Comparison of ENCODE assay signal across 16 mouse cellular contexts in the genomic region with DNA sequence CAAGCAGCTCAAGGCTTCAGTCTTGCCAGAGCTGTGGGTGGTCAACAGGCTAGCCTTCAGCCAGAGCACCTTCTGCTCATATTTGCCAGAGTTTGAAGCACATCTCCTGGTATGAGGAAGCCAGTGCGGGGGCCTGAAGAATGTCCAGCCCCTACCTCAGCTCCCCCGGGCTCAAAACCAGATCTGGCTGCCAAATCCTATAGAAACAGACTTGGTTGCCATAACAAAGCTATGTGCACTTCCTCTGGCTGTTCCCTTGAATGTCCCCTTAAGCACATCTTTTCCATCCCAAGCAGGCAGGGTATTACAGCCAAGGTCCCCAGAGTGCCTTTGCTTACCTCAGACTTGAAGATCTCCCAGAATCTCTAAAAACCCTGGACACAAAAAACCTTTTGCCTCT. TPM values are rescaled to one million over a fixed set of nuclear protein-coding genes. Genes with fewer than 3 reads are reported as not detected.
A peak's percentile ranks its signal among the peaks of the same experiment; 100 is the strongest.
DNase-seq lines count a peak whose midpoint lies in the region; ATAC-seq and TF ChIP-seq lines count a peak whose summit lies in the region.
"Had no signal": no experiment of that assay in that cellular context is flagged by ENCODE, and none has a peak within 500 bp of the region (broad histone marks: within the 10 kb centered on the region; RNA-seq: fewer than 3 reads in every experiment).

No protein-coding gene starts in this region.

- TF ChIP-seq POLR2A in lung, adult 2 months (IDR thresholded peaks at IDR 0.05; ENCODE audit: borderline replicate concordance, extremely low read depth, low read depth, low read length): no peak

- no peak for ATAC-seq in heart, embryonic 15.5 days (replicated peaks; ENCODE audit: insufficient number of reproducible peaks, insufficient read depth, low FRiP score, low read depth)
- ATAC-seq in lung, embryonic 14.5 days (ENCODE audit: insufficient read depth): no peak
- no peak for ATAC-seq in embryonic facial prominence, embryonic 15.5 days (ENCODE audit: insufficient number of reproducible peaks, low FRiP score, low TSS enrichment, low read depth)
- ATAC-seq in stomach, embryonic 14.5 days (ENCODE audit: insufficient number of reproducible peaks, insufficient read depth, low FRiP score, low read depth): no peak
- ATAC-seq in megakaryocyte-erythroid progenitor cell, adult 5-6 weeks (replicated peaks; ENCODE audit: low FRiP score, low TSS enrichment, poor library complexity, severe bottlenecking): no peak

- H3K27me3 ChIP-seq in heart, embryonic 15.5 days: no peaks in the 10 kb centered on the region
- no peaks in the 10 kb centered on the region for H3K27me3 ChIP-seq in lung, embryonic 14.5 days (ENCODE audit: insufficient read depth, low read length)
- no peaks in the 10 kb centered on the region for H3K27me3 ChIP-seq in embryonic facial prominence, embryonic 15.5 days
- no peaks in the 10 kb centered on the region for H3K27me3 ChIP-seq in stomach, embryonic 14.5 days (ENCODE audit: control insufficient read depth, insufficient read depth, low read length)
- H3K27me3 ChIP-seq: hindbrain, embryonic 12.5 days; kidney, embryonic 15.5 days; liver, embryonic 15.5 days had no signal

- H3K36me3 ChIP-seq in heart, embryonic 15.5 days: peaks cover 4% of the 10 kb centered on the region; the same call in 1 of the 2 replicates
- H3K36me3 ChIP-seq in lung, embryonic 14.5 days (ENCODE audit: insufficient read depth): peaks cover 31% of the 10 kb centered on the region
- H3K36me3 ChIP-seq in embryonic facial prominence, embryonic 15.5 days: peaks cover 7% of the 10 kb centered on the region; the same call in 1 of the 2 replicates
- H3K36me3 ChIP-seq in stomach, embryonic 14.5 days (ENCODE audit: control insufficient read depth, insufficient read depth, low read length): peaks cover 7% of the 10 kb centered on the region

- no peak overlapping the region for H3K4me3 ChIP-seq in heart, embryonic 15.5 days
- H3K4me3 ChIP-seq in lung, embryonic 14.5 days (ENCODE audit: low read depth, low read length): no peak overlapping the region
- H3K4me3 ChIP-seq in lung, adult 2 months (replicated peaks; ENCODE audit: extremely low read depth, low read depth, low read length): no peak overlapping the region
- H3K4me3 ChIP-seq in embryonic facial prominence, embryonic 15.5 days (replicated peaks): no peak overlapping the region
- no peak overlapping the region for H3K4me3 ChIP-seq in stomach, embryonic 14.5 days (ENCODE audit: low read depth, low read length)
- H3K4me3 ChIP-seq: hindbrain, embryonic 12.5 days; kidney, embryonic 15.5 days; liver, embryonic 15.5 days had no signal

- H3K9me3 ChIP-seq in heart, embryonic 15.5 days (replicated peaks): no peaks in the 10 kb centered on the region
- no peaks in the 10 kb centered on the region for H3K9me3 ChIP-seq in lung, embryonic 14.5 days (ENCODE audit: low read depth, low read length)
- no peaks in the 10 kb centered on the region for H3K9me3 ChIP-seq in embryonic facial prominence, embryonic 15.5 days (replicated peaks)
- H3K9me3 ChIP-seq in stomach, embryonic 14.5 days (ENCODE audit: control insufficient read depth, low read depth, low read length): no peaks in the 10 kb centered on the region
- H3K9me3 ChIP-seq: hindbrain, embryonic 12.5 days; kidney, embryonic 15.5 days; liver, embryonic 15.5 days had no signal

- peak overlapping the region; percentile 9; the same call in 1 of the 2 replicates for H3K9ac ChIP-seq in heart, embryonic 15.5 days
- H3K9ac ChIP-seq in lung, embryonic 14.5 days: peak overlapping the region; percentile 29
- H3K9ac ChIP-seq in embryonic facial prominence, embryonic 15.5 days: 0 out of 2 replicates have a peak overlapping the region, but pooled peaks have one; percentile 12
- 0 out of 2 replicates have a peak overlapping the region, but pooled peaks have one; percentile 6 for H3K9ac ChIP-seq in stomach, embryonic 14.5 days (replicated peaks; ENCODE audit: low read depth, low read length)
- H3K9ac ChIP-seq: hindbrain, embryonic 12.5 days; kidney, embryonic 15.5 days; liver, embryonic 15.5 days had no signal

- 62% methylated on average over 2 of the region's 2 CpGs for WGBS in heart, embryonic 15.5 days
- 82% methylated on average over 2 of the region's 2 CpGs for WGBS in lung, embryonic 14.5 days
- 27% methylated on average over 2 of the region's 2 CpGs for WGBS in lung, adult 2 months
- WGBS in embryonic facial prominence, embryonic 15.5 days: 66% methylated on average over 2 of the region's 2 CpGs
- WGBS in stomach, embryonic 14.5 days: 60% methylated on average over 2 of the region's 2 CpGs

- no peak for TF ChIP-seq CTCF in lung, embryonic 14.5 days (IDR thresholded peaks at IDR 0.05; ENCODE audit: low read depth)
- TF ChIP-seq CTCF in lung, adult 2 months (IDR thresholded peaks at IDR 0.05; ENCODE audit: insufficient read depth, low read length): no peak

- no peak overlapping the region for H3K4me2 ChIP-seq in heart, embryonic 15.5 days
- no peak overlapping the region for H3K4me2 ChIP-seq in lung, embryonic 14.5 days
- no peak overlapping the region for H3K4me2 ChIP-seq in embryonic facial prominence, embryonic 15.5 days (replicated peaks)
- H3K4me2 ChIP-seq in stomach, embryonic 14.5 days (replicated peaks; ENCODE audit: low read depth, low read length): no peak overlapping the region
- H3K4me2 ChIP-seq: hindbrain, embryonic 12.5 days; kidney, embryonic 15.5 days; liver, embryonic 15.5 days had no signal

- peaks cover 37% of the 10 kb centered on the region for H3K4me1 ChIP-seq in heart, embryonic 15.5 days (replicated peaks)
- H3K4me1 ChIP-seq in lung, embryonic 14.5 days (ENCODE audit: insufficient read depth): peaks cover 4% of the 10 kb centered on the region; the same call in 1 of the 2 replicates
- H3K4me1 ChIP-seq in lung, adult 2 months (ENCODE audit: control insufficient read depth, insufficient read depth, low read length): peaks cover 10% of the 10 kb centered on the region
- H3K4me1 ChIP-seq in embryonic facial prominence, embryonic 15.5 days: peaks cover 37% of the 10 kb centered on the region
- peaks cover 12% of the 10 kb centered on the region for H3K4me1 ChIP-seq in stomach, embryonic 14.5 days (ENCODE audit: control insufficient read depth, insufficient read depth, low read length)

- peak overlapping the region; percentile 69 for H3K27ac ChIP-seq in heart, embryonic 15.5 days
- no peak overlapping the region for H3K27ac ChIP-seq in lung, embryonic 14.5 days (ENCODE audit: low read depth)
- H3K27ac ChIP-seq in embryonic facial prominence, embryonic 15.5 days (replicated peaks): 0 out of 2 replicates have a peak overlapping the region, but pooled peaks have one; percentile 4
- H3K27ac ChIP-seq in stomach, embryonic 14.5 days (ENCODE audit: low read length): peak overlapping the region; percentile 27; the same call in 1 of the 2 replicates
- H3K27ac ChIP-seq: hindbrain, embryonic 12.5 days; kidney, embryonic 15.5 days; liver, embryonic 15.5 days had no signal

- no peak for DNase-seq in heart, adult 11 months
- DNase-seq in lung, embryonic 14.5 days: no peak
- no peak for DNase-seq in lung, adult 2 months
- DNase-seq in embryo, embryonic 11 days: no peak
- DNase-seq: adrenal gland, postnatal 25 days; cerebellum, postnatal 36 days; thymus, adult 2 months had no signal

RNA-seq across cellular contexts. Expression of a gene that starts 3.0 kb away (rescaled TPM):
- polyA plus RNA-seq in heart, embryonic 15.5 days (2015; fragmentation: Nextera tagmentation; extraction: Ambion mirVana): 59.2 and 84.9 TPM in 2 replicates
- polyA plus RNA-seq in lung, embryonic 14.5 days (2014; fragmentation: Nextera tagmentation; extraction: Ambion mirVana): 103 and 106 TPM in 2 replicates
- polyA plus RNA-seq in lung, adult 2 months (2012; rRNA removed): 237 and 263 TPM in 2 replicates
- polyA plus RNA-seq in embryonic facial prominence, embryonic 15.5 days (2015; fragmentation: Nextera tagmentation; extraction: Ambion mirVana): 92.8 and 95.7 TPM in 2 replicates
- 87.6 and 97.3 TPM in 2 replicates for polyA plus RNA-seq in stomach, embryonic 14.5 days (2014; fragmentation: Nextera tagmentation; extraction: Ambion mirVana)
- 111 and 143 TPM in 2 replicates for total RNA-seq in megakaryocyte-erythroid progenitor cell, adult 5-6 weeks (2014; fragmentation: Nextera tagmentation)
- 66.3 and 84.8 TPM in 2 replicates for total RNA-seq in megakaryocyte-erythroid progenitor cell, adult 5-6 weeks (2017)

RNA-seq across cellular contexts. Expression of a gene that starts 9.3 kb away (rescaled TPM):
- polyA plus RNA-seq in heart, embryonic 15.5 days (2015; fragmentation: Nextera tagmentation; extraction: Ambion mirVana): 0.97 and 1.2 TPM in 2 replicates
- polyA plus RNA-seq in lung, embryonic 14.5 days (2014; fragmentation: Nextera tagmentation; extraction: Ambion mirVana): 2.8 and 3.1 TPM in 2 replicates
- polyA plus RNA-seq in lung, adult 2 months (2012; rRNA removed): 1.1 and 1.2 TPM in 2 replicates
- polyA plus RNA-seq in embryonic facial prominence, embryonic 15.5 days (2015; fragmentation: Nextera tagmentation; extraction: Ambion mirVana): 3.7 and 4.3 TPM in 2 replicates
- 3.0 and 3.2 TPM in 2 replicates for polyA plus RNA-seq in stomach, embryonic 14.5 days (2014; fragmentation: Nextera tagmentation; extraction: Ambion mirVana)
- not detected in 2 replicates for total RNA-seq in megakaryocyte-erythroid progenitor cell, adult 5-6 weeks (2014; fragmentation: Nextera tagmentation)
- 1.3 TPM in 1 of 2 replicates, not detected in the other for total RNA-seq in megakaryocyte-erythroid progenitor cell, adult 5-6 weeks (2017)
- total RNA-seq: monocyte, adult 5-6 weeks had no signal

RNA-seq across cellular contexts. Expression of a gene that starts 24.9 kb away (rescaled TPM):
- 12.4 and 21.1 TPM in 2 replicates for polyA plus RNA-seq in heart, embryonic 15.5 days (2015; fragmentation: Nextera tagmentation; extraction: Ambion mirVana)
- polyA plus RNA-seq in lung, embryonic 14.5 days (2014; fragmentation: Nextera tagmentation; extraction: Ambion mirVana): 27.6 and 34.0 TPM in 2 replicates
- polyA plus RNA-seq in lung, adult 2 months (2012; rRNA removed): 136 and 146 TPM in 2 replicates
- polyA plus RNA-seq in embryonic facial prominence, embryonic 15.5 days (2015; fragmentation: Nextera tagmentation; extraction: Ambion mirVana): 32.6 and 36.7 TPM in 2 replicates
- polyA plus RNA-seq in stomach, embryonic 14.5 days (2014; fragmentation: Nextera tagmentation; extraction: Ambion mirVana): 27.3 and 35.9 TPM in 2 replicates
- total RNA-seq in megakaryocyte-erythroid progenitor cell, adult 5-6 weeks (2014; fragmentation: Nextera tagmentation): 17.2 and 20.5 TPM in 2 replicates
- total RNA-seq in megakaryocyte-erythroid progenitor cell, adult 5-6 weeks (2017): 4.6 and 5.4 TPM in 2 replicates

RNA-seq across cellular contexts. Expression of a gene that starts 36.3 kb away (rescaled TPM):
- polyA plus RNA-seq in heart, embryonic 15.5 days (2015; fragmentation: Nextera tagmentation; extraction: Ambion mirVana): 0.39 and 0.94 TPM in 2 replicates
- polyA plus RNA-seq in lung, embryonic 14.5 days (2014; fragmentation: Nextera tagmentation; extraction: Ambion mirVana): 0.93 and 1.1 TPM in 2 replicates
- polyA plus RNA-seq in lung, adult 2 months (2012; rRNA removed): 1.7 and 2.1 TPM in 2 replicates
- polyA plus RNA-seq in embryonic facial prominence, embryonic 15.5 days (2015; fragmentation: Nextera tagmentation; extraction: Ambion mirVana): 2.5 and 4.0 TPM in 2 replicates
- polyA plus RNA-seq in stomach, embryonic 14.5 days (2014; fragmentation: Nextera tagmentation; extraction: Ambion mirVana): 2.7 and 3.8 TPM in 2 replicates
- total RNA-seq in megakaryocyte-erythroid progenitor cell, adult 5-6 weeks (2014; fragmentation: Nextera tagmentation): not detected in 2 replicates
- total RNA-seq in megakaryocyte-erythroid progenitor cell, adult 5-6 weeks (2017): not detected in 2 replicates
- total RNA-seq: megakaryocyte, adult 5-6 weeks; monocyte, adult 5-6 weeks had no signal

RNA-seq across cellular contexts. Expression of a gene that starts 45.9 kb away (rescaled TPM):
- 15.2 and 18.8 TPM in 2 replicates for polyA plus RNA-seq in heart, embryonic 15.5 days (2015; fragmentation: Nextera tagmentation; extraction: Ambion mirVana)
- polyA plus RNA-seq in lung, embryonic 14.5 days (2014; fragmentation: Nextera tagmentation; extraction: Ambion mirVana): 23.8 and 30.2 TPM in 2 replicates
- polyA plus RNA-seq in lung, adult 2 months (2012; rRNA removed): 27.5 and 43.2 TPM in 2 replicates
- polyA plus RNA-seq in embryonic facial prominence, embryonic 15.5 days (2015; fragmentation: Nextera tagmentation; extraction: Ambion mirVana): 27.2 and 28.8 TPM in 2 replicates
- polyA plus RNA-seq in stomach, embryonic 14.5 days (2014; fragmentation: Nextera tagmentation; extraction: Ambion mirVana): 39.7 and 46.2 TPM in 2 replicates
- total RNA-seq in megakaryocyte-erythroid progenitor cell, adult 5-6 weeks (2014; fragmentation: Nextera tagmentation): 35.8 and 38.7 TPM in 2 replicates
- 17.2 and 36.1 TPM in 2 replicates for total RNA-seq in megakaryocyte-erythroid progenitor cell, adult 5-6 weeks (2017)
